Mouse (Mus musculus): Measurements from ENCODE around the gene Dlx6. TPM values are rescaled to one million over a fixed set of nuclear protein-coding genes. Genes with fewer than 3 reads are reported as not detected.
A peak's percentile ranks its signal among the peaks of the same experiment; 100 is the strongest.

Gene Dlx6
- polyA plus RNA-seq, 1 experiment, result not detected

- no peak for DNase-seq
- Histone ChIP-seq H3K4me1 (ENCODE audit: control insufficient read depth, insufficient read depth, low read length) (no peaks in the 10 kb centered on the region), H3K27ac (ENCODE audit: insufficient read depth, low read length) (no peak overlapping the region), H3K4me3 (replicated peaks; ENCODE audit: insufficient read depth, low read depth, low read length) (no peak overlapping the region), H3K27me3 (ENCODE audit: control insufficient read depth, insufficient read depth, low read length) (peaks cover 10% of the 10 kb centered on the region; the same call in 1 of the 2 replicates)
- no peak for TF ChIP-seq POLR2A (IDR thresholded peaks at IDR 0.05; ENCODE audit: borderline replicate concordance, insufficient read depth, low read length)
- TF ChIP-seq CTCF (IDR thresholded peaks at IDR 0.05; ENCODE audit: borderline replicate concordance, insufficient read depth, low read depth, low read length), result no peak
- WGBS, result 3% methylated on average over 44 of the region's 44 CpGs
These were observed 16.5 kb downstream of the Dlx6 start for GRCm38 (mm10) chr6:6879371-6880325.

GRCm38 (mm10) chr6:6880361-6881114 lies 17.4 kb downstream of the Dlx6 start:
- peaks cover 9% of the 10 kb centered on the region; the same call in 1 of the 2 replicates for H3K27me3 ChIP-seq (ENCODE audit: control insufficient read depth, insufficient read depth, low read length)
- DNase-seq, result no peak
- H3K27ac ChIP-seq (ENCODE audit: insufficient read depth, low read length), result no peak overlapping the region
- no peak overlapping the region for H3K4me3 ChIP-seq (replicated peaks; ENCODE audit: insufficient read depth, low read depth, low read length)
- H3K4me1 ChIP-seq (ENCODE audit: control insufficient read depth, insufficient read depth, low read length), result no peaks in the 10 kb centered on the region
- TF ChIP-seq POLR2A (IDR thresholded peaks at IDR 0.05; ENCODE audit: borderline replicate concordance, insufficient read depth, low read length) (no peak), CTCF (IDR thresholded peaks at IDR 0.05; ENCODE audit: borderline replicate concordance, insufficient read depth, low read depth, low read length) (no peak)
- 3% methylated on average over 24 of the region's 24 CpGs for whole genome bisulfite sequencing

- TF ChIP-seq CTCF (IDR thresholded peaks at IDR 0.05; ENCODE audit: borderline replicate concordance, insufficient read depth, low read depth, low read length) (no peak), POLR2A (IDR thresholded peaks at IDR 0.05; ENCODE audit: borderline replicate concordance, insufficient read depth, low read length) (no peak)
- WGBS, result 2% methylated on average over 30 of the region's 30 CpGs
- H3K27me3 ChIP-seq (ENCODE audit: control insufficient read depth, insufficient read depth, low read length), result peaks cover 9% of the 10 kb centered on the region; the same call in 1 of the 2 replicates
These were observed 18.0 kb downstream of the Dlx6 start for GRCm38 (mm10) chr6:6881115-6881637.

GRCm38 (mm10) chr6:6881638-6882190 lies 18.6 kb downstream of the Dlx6 start, which contains the start of gene Dlx5:
Gene Dlx5, minus strand, starts transcription at chr6:6882085.
- DNase-seq, result peak in 1 of 2 experiments; percentile 34
- Histone ChIP-seq H3K27ac (ENCODE audit: insufficient read depth, low read length) (no peak within 1 kb of the TSS), H3K27me3 (ENCODE audit: control insufficient read depth, insufficient read depth, low read length) (peaks cover 9% of the 10 kb centered on the region; the same call in 1 of the 2 replicates), H3K4me3 (replicated peaks; ENCODE audit: insufficient read depth, low read depth, low read length) (no peak within 1 kb of the TSS), H3K4me1 (ENCODE audit: control insufficient read depth, insufficient read depth, low read length) (no peaks in the 10 kb centered on the region)
- under 1% methylated on average over 39 of the region's 42 CpGs for WGBS
- no peak for TF ChIP-seq CTCF (IDR thresholded peaks at IDR 0.05; ENCODE audit: borderline replicate concordance, insufficient read depth, low read depth, low read length)
- TF ChIP-seq POLR2A (IDR thresholded peaks at IDR 0.05; ENCODE audit: borderline replicate concordance, insufficient read depth, low read length), result no peak

More at GRCm38 (mm10) chr6:6881115-6881637, 18.0 kb downstream of the Dlx6 start:
- Histone ChIP-seq H3K27ac (ENCODE audit: insufficient read depth, low read length) (no peak overlapping the region), H3K4me3 (replicated peaks; ENCODE audit: insufficient read depth, low read depth, low read length) (no peak overlapping the region), H3K4me1 (ENCODE audit: control insufficient read depth, insufficient read depth, low read length) (no peaks in the 10 kb centered on the region)
- DNase-seq, result no peak

GRCm38 (mm10) chr6:6882266-6882797 lies 19.2 kb downstream of the Dlx6 start:
- DNase-seq, result no peak
- no peak overlapping the region for H3K4me3 ChIP-seq (replicated peaks; ENCODE audit: insufficient read depth, low read depth, low read length)
- H3K27me3 ChIP-seq (ENCODE audit: control insufficient read depth, insufficient read depth, low read length), result peaks cover 9% of the 10 kb centered on the region; the same call in 1 of the 2 replicates
- no peak overlapping the region for H3K27ac ChIP-seq (ENCODE audit: insufficient read depth, low read length)
- H3K4me1 ChIP-seq (ENCODE audit: control insufficient read depth, insufficient read depth, low read length), result no peaks in the 10 kb centered on the region
- TF ChIP-seq POLR2A (IDR thresholded peaks at IDR 0.05; ENCODE audit: borderline replicate concordance, insufficient read depth, low read length), result no peak
- no peak for TF ChIP-seq CTCF (IDR thresholded peaks at IDR 0.05; ENCODE audit: borderline replicate concordance, insufficient read depth, low read depth, low read length)
- 23% methylated on average over 10 of the region's 11 CpGs for WGBS

- TF ChIP-seq POLR2A (IDR thresholded peaks at IDR 0.05; ENCODE audit: borderline replicate concordance, insufficient read depth, low read length) (no peak), CTCF (IDR thresholded peaks at IDR 0.05; ENCODE audit: borderline replicate concordance, insufficient read depth, low read depth, low read length) (peak; percentile 69)
- Histone ChIP-seq H3K27ac (ENCODE audit: insufficient read depth, low read length) (no peak overlapping the region), H3K4me1 (ENCODE audit: control insufficient read depth, insufficient read depth, low read length) (no peaks in the 10 kb centered on the region), H3K27me3 (ENCODE audit: control insufficient read depth, insufficient read depth, low read length) (peaks cover 4% of the 10 kb centered on the region; the same call in 1 of the 2 replicates), H3K4me3 (replicated peaks; ENCODE audit: insufficient read depth, low read depth, low read length) (no peak overlapping the region)
- DNase-seq, result peak in 1 of 2 experiments; percentile 29
- 10% methylated on average over 12 of the region's 12 CpGs for WGBS
These were observed 21.8 kb downstream of the Dlx6 start for GRCm38 (mm10) chr6:6884897-6885296.

- Histone ChIP-seq H3K4me3 (replicated peaks; ENCODE audit: insufficient read depth, low read depth, low read length) (no peak overlapping the region), H3K27me3 (ENCODE audit: control insufficient read depth, insufficient read depth, low read length) (peaks cover 1% of the 10 kb centered on the region; the same call in 1 of the 2 replicates), H3K27ac (ENCODE audit: insufficient read depth, low read length) (no peak overlapping the region), H3K4me1 (ENCODE audit: control insufficient read depth, insufficient read depth, low read length) (no peaks in the 10 kb centered on the region)
- TF ChIP-seq POLR2A (IDR thresholded peaks at IDR 0.05; ENCODE audit: borderline replicate concordance, insufficient read depth, low read length), result no peak
- no peak for TF ChIP-seq CTCF (IDR thresholded peaks at IDR 0.05; ENCODE audit: borderline replicate concordance, insufficient read depth, low read depth, low read length)
- DNase-seq, result no peak
- WGBS, result 86% methylated on average over 3 of the region's 3 CpGs
These were observed 23.1 kb downstream of the Dlx6 start for GRCm38 (mm10) chr6:6886225-6886624.

Measured in cerebellum, adult 2 months (tissue).